Mouse (Mus musculus) embryonic facial prominence, embryonic 12.5 days (tissue): Measurements from ENCODE around the gene Tmem119. TPM values are rescaled to one million over a fixed set of nuclear protein-coding genes. Genes with fewer than 3 reads are reported as not detected.

ENCODE experiments used
- ATAC-seq: fragments of 200-750 bp; cut with Nextera tagmentation; 2 replicates; pipeline ENCODE4 v1.8.0; 2017; ENCODE audit not compliant: insufficient number of reproducible peaks, insufficient read depth, low FRiP score, low TSS enrichment
- H3K27ac ChIP-seq: fragments of 300-500 bp; sonication (generic); 2 replicates; pipeline ENCODE4 v1.5.1; 2016; ENCODE audit warnings: mild to moderate bottlenecking
- H3K27me3 ChIP-seq: fragments of 300-500 bp; sonication (generic); 2 replicates; pipeline ENCODE4 v1.6.1; 2016; ENCODE audit warnings: mild to moderate bottlenecking, moderate library complexity
- H3K36me3 ChIP-seq: fragments of 300-500 bp; sonication (generic); 2 replicates; pipeline ENCODE4 v1.6.1; 2016; ENCODE audit warnings: mild to moderate bottlenecking
- H3K4me1 ChIP-seq: fragments of 300-500 bp; sonication (generic); 2 replicates; pipeline ENCODE4 v1.6.1; 2016
- H3K4me2 ChIP-seq: fragments of 300-500 bp; sonication (generic); replicated peaks from 2 replicates; pipeline ENCODE4 v1.6.1; 2016; ENCODE audit warnings: mild to moderate bottlenecking, moderate library complexity
- H3K4me3 ChIP-seq: fragments of 300-500 bp; sonication (generic); 2 replicates; pipeline ENCODE4 v1.5.1; 2016; ENCODE audit warnings: mild to moderate bottlenecking
- H3K9ac ChIP-seq: fragments of 300-500 bp; sonication (generic); 2 replicates; pipeline ENCODE4 v1.6.1; 2016; ENCODE audit warnings: mild to moderate bottlenecking, moderate library complexity
- H3K9me3 ChIP-seq: fragments of 300-500 bp; sonication (generic); 2 replicates; pipeline ENCODE4 v1.6.1; 2016; ENCODE audit warnings: mild to moderate bottlenecking, moderate library complexity
- WGBS: fragments of 180-500 bp; shearing (Covaris S2); methylation state at CpG from one replicate; pipeline ENCODE4 v1.1.7; 2016; 5-methylcytosine and 5-hydroxymethylcytosine counted together
- polyA plus RNA-seq: library from polyadenylated mRNA; unstranded; fragments of >200 nt; fragmentation: Nextera tagmentation; extraction: Ambion mirVana; gene quantifications from 2 replicates; pipeline ENCODE4 v1.2.1, GENCODE M21; 2016

Gene Tmem119
- polyA plus RNA-seq, 1 experiment from 2014 or later: 116 TPM

- Histone ChIP-seq H3K9ac (no peak overlapping the region; the same call in 1 of the 2 replicates), H3K4me2 (no peak overlapping the region), H3K4me3 (no peak overlapping the region), H3K36me3 (no peaks in the 10 kb centered on the region), H3K9me3 (no peaks in the 10 kb centered on the region), H3K4me1 (peaks cover 28% of the 10 kb centered on the region), H3K27me3 (no peaks in the 10 kb centered on the region), H3K27ac (0 out of 2 replicates have a peak overlapping the region, but pooled peaks have one; percentile 19)
- ATAC-seq: no peak
- 47% methylated on average over 7 of the region's 7 CpGs for WGBS
Observed at GRCm38 (mm10) chr5:113804395-113804966, 4.2 kb upstream of the Tmem119 start.

- no peak for ATAC-seq
- H3K27ac ChIP-seq: peak overlapping the region; percentile 91
- H3K36me3 ChIP-seq: peaks cover 10% of the 10 kb centered on the region
- H3K4me3 ChIP-seq: peak overlapping the region; percentile 59
- peaks cover 53% of the 10 kb centered on the region for H3K4me1 ChIP-seq
- H3K9me3 ChIP-seq: no peaks in the 10 kb centered on the region
- WGBS: 19% methylated on average over 5 of the region's 5 CpGs
- H3K4me2 ChIP-seq: peak overlapping the region; percentile 75
- peak overlapping the region; percentile 34 for H3K9ac ChIP-seq
- H3K27me3 ChIP-seq: no peaks in the 10 kb centered on the region
Observed at GRCm38 (mm10) chr5:113799691-113800090, 625 bp downstream of the Tmem119 start.

- Histone ChIP-seq H3K4me2 (peak overlapping the region; percentile 75), H3K27me3 (no peaks in the 10 kb centered on the region), H3K36me3 (peaks cover 22% of the 10 kb centered on the region), H3K27ac (peak overlapping the region; percentile 91), H3K4me1 (peaks cover 44% of the 10 kb centered on the region), H3K4me3 (peak overlapping the region; percentile 59), H3K9ac (peak overlapping the region; percentile 34; the same call in 1 of the 2 replicates), H3K9me3 (no peaks in the 10 kb centered on the region)
- WGBS: 59% methylated on average over 9 of the region's 9 CpGs
- ATAC-seq: no peak
Observed at GRCm38 (mm10) chr5:113798525-113798924, 1.8 kb downstream of the Tmem119 start.

- 5% methylated on average over 19 of the region's 19 CpGs for WGBS
- Histone ChIP-seq H3K36me3 (peaks cover 31% of the 10 kb centered on the region), H3K4me3 (peak overlapping the region; percentile 59), H3K9ac (0 out of 2 replicates have a peak overlapping the region, but pooled peaks have one; percentile 4), H3K9me3 (no peaks in the 10 kb centered on the region), H3K4me2 (peak overlapping the region; percentile 75), H3K27me3 (no peaks in the 10 kb centered on the region), H3K27ac (peak overlapping the region; percentile 92), H3K4me1 (peaks cover 45% of the 10 kb centered on the region)
- ATAC-seq: no peak
Observed at GRCm38 (mm10) chr5:113797149-113797882, 3.0 kb downstream of the Tmem119 start.

GRCm38 (mm10) chr5:113796401-113797148 is 3.7 kb downstream of the Tmem119 start:
- Histone ChIP-seq H3K36me3 (peaks cover 31% of the 10 kb centered on the region), H3K4me1 (peaks cover 52% of the 10 kb centered on the region), H3K4me3 (peak overlapping the region; percentile 59), H3K9ac (peak overlapping the region; percentile 34; the same call in 1 of the 2 replicates), H3K4me2 (peak overlapping the region; percentile 75), H3K27me3 (no peaks in the 10 kb centered on the region), H3K27ac (peak overlapping the region; percentile 92), H3K9me3 (no peaks in the 10 kb centered on the region)
- ATAC-seq: peak; percentile 26
- WGBS: 2% methylated on average over 13 of the region's 13 CpGs

GRCm38 (mm10) chr5:113791197-113792095 is 8.9 kb downstream of the Tmem119 start:
- peak overlapping the region; percentile 0; the same call in 1 of the 2 replicates for H3K27ac ChIP-seq
- 86% methylated on average over 16 of the region's 16 CpGs for WGBS

GRCm38 (mm10) chr5:113790453-113791196 is 9.7 kb downstream of the Tmem119 start:
- no peak for ATAC-seq
- peak overlapping the region; percentile 0 for H3K27ac ChIP-seq

More at GRCm38 (mm10) chr5:113791197-113792095, 8.9 kb downstream of the Tmem119 start:
- Histone ChIP-seq H3K4me3 (no peak overlapping the region), H3K27me3 (no peaks in the 10 kb centered on the region), H3K4me2 (no peak overlapping the region), H3K4me1 (peaks cover 41% of the 10 kb centered on the region), H3K9ac (no peak overlapping the region), H3K36me3 (peaks cover 31% of the 10 kb centered on the region), H3K9me3 (no peaks in the 10 kb centered on the region)
- ATAC-seq: no peak

GRCm38 (mm10) chr5:113789075-113789788 is 11.1 kb downstream of the Tmem119 start:
- ATAC-seq: 0 out of 2 replicates have a peak, but pooled peaks have one; percentile 18
- Histone ChIP-seq H3K4me3 (no peak overlapping the region), H3K9ac (no peak overlapping the region), H3K4me1 (peaks cover 27% of the 10 kb centered on the region), H3K27ac (peak overlapping the region; percentile 82), H3K9me3 (no peaks in the 10 kb centered on the region), H3K4me2 (no peak overlapping the region; the same call in 1 of the 2 replicates), H3K27me3 (no peaks in the 10 kb centered on the region), H3K36me3 (peaks cover 16% of the 10 kb centered on the region)
- WGBS: 13% methylated on average over 7 of the region's 7 CpGs

More at GRCm38 (mm10) chr5:113790453-113791196, 9.7 kb downstream of the Tmem119 start:
- H3K4me3 ChIP-seq: no peak overlapping the region
- WGBS: 72% methylated on average over 11 of the region's 11 CpGs
- no peaks in the 10 kb centered on the region for H3K9me3 ChIP-seq
- no peaks in the 10 kb centered on the region for H3K27me3 ChIP-seq
- H3K4me2 ChIP-seq: no peak overlapping the region
- H3K4me1 ChIP-seq: peaks cover 33% of the 10 kb centered on the region
- H3K36me3 ChIP-seq: peaks cover 30% of the 10 kb centered on the region
- no peak overlapping the region for H3K9ac ChIP-seq

GRCm38 (mm10) chr5:113788645-113789044 is 11.7 kb downstream of the Tmem119 start:
- H3K4me2 ChIP-seq: no peak overlapping the region
- H3K4me1 ChIP-seq: peaks cover 30% of the 10 kb centered on the region
- no peaks in the 10 kb centered on the region for H3K27me3 ChIP-seq
- H3K36me3 ChIP-seq: peaks cover 10% of the 10 kb centered on the region
- no peak overlapping the region for H3K4me3 ChIP-seq
- no peak overlapping the region for H3K9ac ChIP-seq
- WGBS: 29% methylated on average over 6 of the region's 6 CpGs
- peak overlapping the region; percentile 82 for H3K27ac ChIP-seq
- H3K9me3 ChIP-seq: no peaks in the 10 kb centered on the region
- ATAC-seq: no peak

- Histone ChIP-seq H3K27ac (no peak overlapping the region), H3K4me1 (peaks cover 34% of the 10 kb centered on the region), H3K36me3 (no peaks in the 10 kb centered on the region), H3K9ac (no peak overlapping the region), H3K27me3 (no peaks in the 10 kb centered on the region), H3K9me3 (no peaks in the 10 kb centered on the region), H3K4me2 (no peak overlapping the region), H3K4me3 (no peak overlapping the region)
- WGBS: 75% methylated on average over 5 of the region's 5 CpGs
- no peak for ATAC-seq
Observed at GRCm38 (mm10) chr5:113786985-113787384, 13.3 kb downstream of the Tmem119 start.
